ENCODE assay signal across 8 mouse cellular contexts in genomic region chr8:105263244-105263912, GRCm38 (mm10). TPM values are rescaled to one million over a fixed set of nuclear protein-coding genes. Genes with fewer than 3 reads are reported as not detected.
DNase-seq lines count a peak whose midpoint lies in the region; ATAC-seq and TF ChIP-seq lines count a peak whose summit lies in the region.

No protein-coding gene starts in this region.

- ATAC-seq in heart, embryonic 11.5 days (replicated peaks; ENCODE audit: insufficient number of reproducible peaks, low FRiP score, low TSS enrichment), result no peak
- no peak for ATAC-seq in neural tube, embryonic 12.5 days (ENCODE audit: low FRiP score, low read depth)

- H3K27me3 ChIP-seq in heart, embryonic 11.5 days (ENCODE audit: control insufficient read depth, insufficient read depth, low read length), result peaks cover 57% of the 10 kb centered on the region
- peaks cover 90% of the 10 kb centered on the region for H3K27me3 ChIP-seq in neural tube, embryonic 12.5 days (replicated peaks)
- no peaks in the 10 kb centered on the region for H3K27me3 ChIP-seq in small intestine, adult 2 months (ENCODE audit: control insufficient read depth, insufficient read depth, low read length)

- H3K4me2 ChIP-seq in heart, embryonic 11.5 days, result peak overlapping the region; percentile 97; the same call in 1 of the 2 replicates
- H3K4me2 ChIP-seq in neural tube, embryonic 12.5 days (replicated peaks), result peak overlapping the region; percentile 94

- no peak overlapping the region for H3K27ac ChIP-seq in heart, embryonic 11.5 days (ENCODE audit: low read depth, low read length)
- H3K27ac ChIP-seq in neural tube, embryonic 12.5 days, result no peak overlapping the region
- peak overlapping the region; percentile 86 for H3K27ac ChIP-seq in small intestine, adult 2 months (ENCODE audit: insufficient read depth, low read depth, low read length)

- TF ChIP-seq POLR2A in small intestine, adult 2 months (IDR thresholded peaks at IDR 0.05; ENCODE audit: low read depth, low read length), result no peak

- WGBS in heart, embryonic 11.5 days (ENCODE audit: insufficient replicate concordance), result 38% methylated on average over 16 of the region's 16 CpGs
- 40% methylated on average over 16 of the region's 16 CpGs for WGBS in neural tube, embryonic 12.5 days
- WGBS in small intestine, adult 2 months, result 31% methylated on average over 16 of the region's 16 CpGs

- DNase-seq in heart, adult 8-10 months (ENCODE audit: low spot score), result no peak
- DNase-seq in neural tube, embryonic 10.5 days (ENCODE audit: extremely low spot score, low spot score), result no peak
- DNase-seq in induced T-regulatory cell, adult 2 months (ENCODE audit: low read depth), result peak; percentile 25
- DNase-seq in layer of hippocampus, postnatal 36 days, result no peak
- DNase-seq in thymus, adult 18-20 months, result no peak

- H3K4me3 ChIP-seq in heart, embryonic 11.5 days (ENCODE audit: low read depth, low read length), result peak overlapping the region; percentile 81
- H3K4me3 ChIP-seq in neural tube, embryonic 12.5 days, result peak overlapping the region; percentile 59; the same call in 1 of the 2 replicates
- peak overlapping the region; percentile 99 for H3K4me3 ChIP-seq in small intestine, adult 2 months (ENCODE audit: low read depth, low read length)

- no peak overlapping the region; the same call in 1 of the 2 replicates for H3K9ac ChIP-seq in heart, embryonic 11.5 days (ENCODE audit: low read depth, low read length)
- H3K9ac ChIP-seq in neural tube, embryonic 12.5 days, result no peak overlapping the region

- H3K9me3 ChIP-seq in heart, embryonic 11.5 days (replicated peaks; ENCODE audit: control insufficient read depth, low read length), result peaks cover 5% of the 10 kb centered on the region; the same call in 1 of the 2 replicates
- H3K9me3 ChIP-seq in neural tube, embryonic 12.5 days, result peaks cover 6% of the 10 kb centered on the region; the same call in 1 of the 2 replicates

- H3K36me3 ChIP-seq in heart, embryonic 11.5 days (ENCODE audit: control insufficient read depth, insufficient read depth, low read length), result no peaks in the 10 kb centered on the region
- H3K36me3 ChIP-seq in neural tube, embryonic 12.5 days, result no peaks in the 10 kb centered on the region
- peaks cover 25% of the 10 kb centered on the region for H3K36me3 ChIP-seq in small intestine, adult 2 months (ENCODE audit: control insufficient read depth, insufficient read depth, low read length)

- TF ChIP-seq CTCF in small intestine, adult 2 months (IDR thresholded peaks at IDR 0.05; ENCODE audit: extremely low read depth, insufficient read length, insufficient replicate concordance, low read depth, low read length), result no peak

- H3K4me1 ChIP-seq in heart, embryonic 11.5 days (ENCODE audit: control insufficient read depth, insufficient read depth, low read length), result peaks cover 14% of the 10 kb centered on the region
- H3K4me1 ChIP-seq in neural tube, embryonic 12.5 days, result peaks cover 26% of the 10 kb centered on the region
- H3K4me1 ChIP-seq in small intestine, adult 2 months (ENCODE audit: control insufficient read depth, insufficient read depth, insufficient read length, low read length), result peaks cover 32% of the 10 kb centered on the region

RNA-seq across cellular contexts. Expression of gene Tradd, which starts 1.0 kb away (rescaled TPM):
- polyA plus RNA-seq in heart, embryonic 11.5 days (2014; fragmentation: Nextera tagmentation; extraction: Ambion mirVana), result 14.3 and 17.0 TPM in 2 replicates
- 1 to 10 TPM; 3.7 to 5.7 (median 5.2) TPM for total RNA-seq in heart, adult 8-10 months (2022)
- polyA plus RNA-seq in neural tube, embryonic 12.5 days (2016; fragmentation: Nextera tagmentation; extraction: Ambion mirVana), result 18.7 and 21.2 TPM in 2 replicates
- 62.7 and 112 TPM in 2 replicates for polyA plus RNA-seq in small intestine, adult 2 months (2012; rRNA removed)
- 1 to 10 TPM; 8.2 to 9.0 TPM for total RNA-seq in layer of hippocampus, postnatal 36 days (2021)

RNA-seq across cellular contexts. Expression of gene Fbxl8, which starts 1.1 kb away (rescaled TPM):
- 2.3 and 2.8 TPM in 2 replicates for polyA plus RNA-seq in heart, embryonic 11.5 days (2014; fragmentation: Nextera tagmentation; extraction: Ambion mirVana)
- total RNA-seq in heart, adult 8-10 months (2022), result 1 to 10 TPM; 2.0 to 2.6 (median 2.5) TPM
- polyA plus RNA-seq in neural tube, embryonic 12.5 days (2016; fragmentation: Nextera tagmentation; extraction: Ambion mirVana), result 0.90 and 1.0 TPM in 2 replicates
- 12.4 and 34.9 TPM in 2 replicates for polyA plus RNA-seq in small intestine, adult 2 months (2012; rRNA removed)
- 1 to 10 TPM; 1.0 TPM for total RNA-seq in layer of hippocampus, postnatal 36 days (2021)

RNA-seq across cellular contexts. Expression of gene Hsf4, which starts 6.2 kb away (rescaled TPM):
- polyA plus RNA-seq in heart, embryonic 11.5 days (2014; fragmentation: Nextera tagmentation; extraction: Ambion mirVana), result not detected in 2 replicates
- total RNA-seq in heart, adult 8-10 months (2022), result 1 to 10 TPM; 3.3 to 5.0 (median 4.5) TPM
- 0.19 and 0.20 TPM in 2 replicates for polyA plus RNA-seq in neural tube, embryonic 12.5 days (2016; fragmentation: Nextera tagmentation; extraction: Ambion mirVana)
- 1.2 and 1.3 TPM in 2 replicates for polyA plus RNA-seq in small intestine, adult 2 months (2012; rRNA removed)
- 1 to 10 TPM; 4.9 to 7.0 TPM for total RNA-seq in layer of hippocampus, postnatal 36 days (2021)

RNA-seq across cellular contexts. Expression of gene B3gnt9, which starts 8.4 kb away (rescaled TPM):
- 8.6 and 10.0 TPM in 2 replicates for polyA plus RNA-seq in heart, embryonic 11.5 days (2014; fragmentation: Nextera tagmentation; extraction: Ambion mirVana)
- 1 to 10 TPM; 2.5 to 3.8 (median 3.4) TPM for total RNA-seq in heart, adult 8-10 months (2022)
- 6.5 TPM in 2 replicates for polyA plus RNA-seq in neural tube, embryonic 12.5 days (2016; fragmentation: Nextera tagmentation; extraction: Ambion mirVana)
- 8.6 and 13.8 TPM in 2 replicates for polyA plus RNA-seq in small intestine, adult 2 months (2012; rRNA removed)
- total RNA-seq in layer of hippocampus, postnatal 36 days (2021), result 1 to 10 TPM; 2.2 to 2.6 TPM

RNA-seq across cellular contexts. Expression of gene Nol3, which starts 12.6 kb away (rescaled TPM):
- 1.8 and 2.0 TPM in 2 replicates for polyA plus RNA-seq in heart, embryonic 11.5 days (2014; fragmentation: Nextera tagmentation; extraction: Ambion mirVana)
- 10 to 100 TPM; 23.7 to 28.3 (median 27.1) TPM for total RNA-seq in heart, adult 8-10 months (2022)
- polyA plus RNA-seq in neural tube, embryonic 12.5 days (2016; fragmentation: Nextera tagmentation; extraction: Ambion mirVana), result 3.5 and 4.3 TPM in 2 replicates
- 0.52 and 1.1 TPM in 2 replicates for polyA plus RNA-seq in small intestine, adult 2 months (2012; rRNA removed)
- 1 to 10 TPM; 6.9 to 9.1 TPM for total RNA-seq in layer of hippocampus, postnatal 36 days (2021)
